Mouse (Mus musculus) stomach, postnatal 0 days (tissue): ENCODE results near the gene Stk4.

Source experiments
- CTCF ChIP-seq: IDR thresholded peaks from 2 replicates; pipeline ENCODE4 v1.5.1; 2016; ENCODE audit warnings: antibody characterized with exemption, low read depth, mild to moderate bottlenecking, moderate library complexity
- EP300 ChIP-seq: optimal IDR thresholded peaks from 2 replicates; pipeline ENCODE3; 2016; ENCODE audit warnings: antibody characterized with exemption

DNA sequence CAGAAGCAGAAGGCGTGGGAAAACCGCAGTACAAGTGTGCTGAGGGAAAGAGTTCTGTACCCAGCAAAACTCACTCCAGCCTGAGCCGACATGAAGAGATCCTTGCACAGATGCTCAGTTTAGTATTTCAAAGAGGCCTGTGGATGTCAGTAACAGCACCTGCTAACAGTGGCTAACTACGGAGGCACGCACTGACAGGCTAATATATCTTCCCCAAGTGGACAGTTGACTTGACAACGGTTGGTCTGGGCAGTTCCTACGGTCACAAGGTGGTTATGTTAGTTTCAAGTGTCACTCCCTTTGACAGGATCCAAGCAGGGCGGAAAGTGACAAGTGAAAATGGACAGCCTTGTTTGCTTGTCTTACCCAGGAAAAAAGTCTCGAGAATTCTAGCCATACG is 12.1 kb downstream of the Stk4 start:
- TF ChIP-seq EP300 (no peak), CTCF (no peak)
